Mouse (Mus musculus): ENCODE data around the gene Dcaf4. TPM values are rescaled to one million over a fixed set of nuclear protein-coding genes. Genes with fewer than 3 reads are reported as not detected.
A peak's percentile ranks its signal among the peaks of the same experiment; 100 is the strongest.

Dcaf4 gene
- polyA plus RNA-seq, 1 experiment from 2014 or later = 8.0 TPM

DNA sequence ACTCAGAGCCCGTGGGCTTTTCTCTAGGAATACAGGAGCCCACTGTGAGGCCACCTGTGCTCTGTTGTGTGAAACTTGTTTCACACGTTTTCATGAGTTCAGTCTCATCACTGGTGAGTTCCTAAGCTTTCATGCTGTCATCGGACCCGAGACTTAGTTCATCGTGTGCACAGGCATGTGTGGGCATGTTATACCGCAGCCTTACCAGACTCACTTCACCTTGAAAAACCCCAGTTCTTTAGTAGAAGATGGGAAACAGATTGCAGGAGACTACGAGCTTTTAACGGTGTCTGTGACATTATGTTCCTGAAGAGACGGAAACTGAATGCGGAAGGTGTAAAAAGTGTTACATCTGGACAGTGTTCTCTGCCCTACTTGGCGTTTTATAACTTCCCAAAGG is 15.2 kb downstream of the Dcaf4 start:
- TF ChIP-seq EP300 (IDR thresholded peaks at IDR 0.05; ENCODE audit: low read depth) = no peak
- TF ChIP-seq CTCF (IDR thresholded peaks at IDR 0.05; ENCODE audit: low read depth) = no peak
- H3K9ac ChIP-seq (replicated peaks) = no peak overlapping the region
- H3K36me3 ChIP-seq (replicated peaks; ENCODE audit: insufficient read depth, low read length) = peaks cover 27% of the 10 kb centered on the region
- H3K27me3 ChIP-seq (ENCODE audit: insufficient read depth, low read length) = no peaks in the 10 kb centered on the region
- WGBS (ENCODE audit: insufficient replicate concordance) = 86% methylated on average over 11 of the region's 11 CpGs
- no peak overlapping the region for H3K27ac ChIP-seq (ENCODE audit: low read depth)
- no peak for DNase-seq
- ATAC-seq = no peak
- H3K4me1 ChIP-seq (ENCODE audit: insufficient read depth) = no peaks in the 10 kb centered on the region
- H3K9me3 ChIP-seq (ENCODE audit: low read length) = no peaks in the 10 kb centered on the region
- no peak overlapping the region for H3K4me2 ChIP-seq (ENCODE audit: low read depth, low read length)
- no peak overlapping the region for H3K4me3 ChIP-seq (ENCODE audit: low read depth, low read length)

DNA sequence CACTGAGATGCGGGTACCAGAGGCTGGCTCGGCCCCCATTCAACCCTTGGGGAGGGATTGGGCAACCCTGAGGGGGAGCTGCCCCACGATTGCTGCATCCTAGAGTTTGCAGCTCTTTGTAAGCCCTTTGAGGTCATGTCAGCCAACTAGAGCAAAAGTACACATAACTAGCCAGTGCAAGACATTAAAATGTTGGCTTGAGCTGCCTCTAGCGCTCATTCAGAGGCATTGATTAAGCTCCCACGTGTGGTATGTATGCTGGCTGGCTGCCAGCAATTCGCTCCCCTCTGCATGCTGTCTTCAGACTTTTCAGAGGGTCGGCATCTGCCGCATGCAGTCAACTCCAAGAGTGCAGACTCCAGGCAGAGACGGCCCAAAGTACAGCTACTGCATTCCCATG is 15.8 kb downstream of the Dcaf4 start:
- H3K9me3 ChIP-seq (ENCODE audit: low read length) = no peaks in the 10 kb centered on the region
- peaks cover 29% of the 10 kb centered on the region for H3K36me3 ChIP-seq (replicated peaks; ENCODE audit: insufficient read depth, low read length)
- H3K9ac ChIP-seq (replicated peaks) = no peak overlapping the region
- H3K4me2 ChIP-seq (ENCODE audit: low read depth, low read length) = no peak overlapping the region
- TF ChIP-seq CTCF (IDR thresholded peaks at IDR 0.05; ENCODE audit: low read depth) = no peak
- TF ChIP-seq EP300 (IDR thresholded peaks at IDR 0.05; ENCODE audit: low read depth) = no peak
- H3K4me3 ChIP-seq (ENCODE audit: low read depth, low read length) = no peak overlapping the region
- 77% methylated on average over 9 of the region's 9 CpGs for WGBS (ENCODE audit: insufficient replicate concordance)
- ATAC-seq (no peak), DNase-seq (no peak)
- H3K4me1 ChIP-seq (ENCODE audit: insufficient read depth) = no peaks in the 10 kb centered on the region
- no peak overlapping the region for H3K27ac ChIP-seq (ENCODE audit: low read depth)
- no peaks in the 10 kb centered on the region for H3K27me3 ChIP-seq (ENCODE audit: insufficient read depth, low read length)

- H3K9me3 ChIP-seq (ENCODE audit: low read length) = no peaks in the 10 kb centered on the region
- TF ChIP-seq EP300 (IDR thresholded peaks at IDR 0.05; ENCODE audit: low read depth) (peak; percentile 67; the same call in 1 of the 2 replicates), CTCF (IDR thresholded peaks at IDR 0.05; ENCODE audit: low read depth) (no peak)
- peak; percentile 84 for ATAC-seq
- no peak overlapping the region for H3K9ac ChIP-seq (replicated peaks)
- 71% methylated on average over 7 of the region's 7 CpGs for WGBS (ENCODE audit: insufficient replicate concordance)
- H3K4me1 ChIP-seq (ENCODE audit: insufficient read depth) = peaks cover 5% of the 10 kb centered on the region
- DNase-seq = peak; percentile 37
- peaks cover 46% of the 10 kb centered on the region for H3K36me3 ChIP-seq (replicated peaks; ENCODE audit: insufficient read depth, low read length)
- H3K4me3 ChIP-seq (ENCODE audit: low read depth, low read length) = no peak overlapping the region
- peak overlapping the region; percentile 76 for H3K27ac ChIP-seq (ENCODE audit: low read depth)
- H3K27me3 ChIP-seq (ENCODE audit: insufficient read depth, low read length) = no peaks in the 10 kb centered on the region
- H3K4me2 ChIP-seq (ENCODE audit: low read depth, low read length) = no peak overlapping the region
Observed at GRCm38 (mm10) chr12:83543997-83544396, 23.7 kb downstream of the Dcaf4 start.

DNA sequence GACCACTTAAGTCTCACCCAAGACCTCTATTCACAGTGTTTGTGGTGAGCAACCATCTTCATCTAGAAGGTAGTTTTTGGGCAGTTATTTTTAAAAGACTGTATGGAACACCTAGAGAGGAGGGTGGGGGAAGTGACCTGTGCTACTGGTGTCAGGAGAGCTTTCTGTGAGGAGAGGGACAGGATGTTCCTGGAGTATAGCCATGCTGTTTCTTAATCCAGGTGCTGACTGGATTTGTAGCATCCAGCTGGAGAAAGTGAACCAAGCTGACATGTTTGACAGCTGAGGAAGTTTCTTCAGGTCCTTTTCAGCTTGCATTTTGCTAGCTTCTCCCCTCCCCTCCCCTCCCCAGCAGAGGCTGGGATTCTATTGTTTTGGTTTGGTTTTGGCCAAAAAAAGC is 24.5 kb downstream of the Dcaf4 start:
- H3K9ac ChIP-seq (replicated peaks) = no peak overlapping the region
- ATAC-seq (peak; percentile 43), DNase-seq (no peak)
- H3K4me3 ChIP-seq (ENCODE audit: low read depth, low read length) = no peak overlapping the region
- peak overlapping the region; percentile 76 for H3K27ac ChIP-seq (ENCODE audit: low read depth)
- H3K4me1 ChIP-seq (ENCODE audit: insufficient read depth) = peaks cover 5% of the 10 kb centered on the region
- H3K4me2 ChIP-seq (ENCODE audit: low read depth, low read length) = no peak overlapping the region
- peaks cover 48% of the 10 kb centered on the region for H3K36me3 ChIP-seq (replicated peaks; ENCODE audit: insufficient read depth, low read length)
- H3K27me3 ChIP-seq (ENCODE audit: insufficient read depth, low read length) = no peaks in the 10 kb centered on the region
- TF ChIP-seq CTCF (IDR thresholded peaks at IDR 0.05; ENCODE audit: low read depth) (no peak), EP300 (IDR thresholded peaks at IDR 0.05; ENCODE audit: low read depth) (0 out of 2 replicates have a peak, but pooled peaks have one; percentile 53)
- no peaks in the 10 kb centered on the region for H3K9me3 ChIP-seq (ENCODE audit: low read length)

- WGBS (ENCODE audit: insufficient replicate concordance) = 91% methylated on average over 16 of the region's 16 CpGs
- DNase-seq (no peak), ATAC-seq (no peak)
- no peak overlapping the region for H3K9ac ChIP-seq (replicated peaks)
- no peaks in the 10 kb centered on the region for H3K9me3 ChIP-seq (ENCODE audit: low read length)
- H3K4me1 ChIP-seq (ENCODE audit: insufficient read depth) = no peaks in the 10 kb centered on the region
- no peak for TF ChIP-seq EP300 (IDR thresholded peaks at IDR 0.05; ENCODE audit: low read depth)
- TF ChIP-seq CTCF (IDR thresholded peaks at IDR 0.05; ENCODE audit: low read depth) = no peak
- H3K27me3 ChIP-seq (ENCODE audit: insufficient read depth, low read length) = no peaks in the 10 kb centered on the region
- no peak overlapping the region for H3K4me3 ChIP-seq (ENCODE audit: low read depth, low read length)
- H3K36me3 ChIP-seq (replicated peaks; ENCODE audit: insufficient read depth, low read length) = peaks cover 71% of the 10 kb centered on the region
- no peak overlapping the region for H3K27ac ChIP-seq (ENCODE audit: low read depth)
- no peak overlapping the region for H3K4me2 ChIP-seq (ENCODE audit: low read depth, low read length)
Observed at GRCm38 (mm10) chr12:83551305-83551704, 31.0 kb downstream of the Dcaf4 start.

DNA sequence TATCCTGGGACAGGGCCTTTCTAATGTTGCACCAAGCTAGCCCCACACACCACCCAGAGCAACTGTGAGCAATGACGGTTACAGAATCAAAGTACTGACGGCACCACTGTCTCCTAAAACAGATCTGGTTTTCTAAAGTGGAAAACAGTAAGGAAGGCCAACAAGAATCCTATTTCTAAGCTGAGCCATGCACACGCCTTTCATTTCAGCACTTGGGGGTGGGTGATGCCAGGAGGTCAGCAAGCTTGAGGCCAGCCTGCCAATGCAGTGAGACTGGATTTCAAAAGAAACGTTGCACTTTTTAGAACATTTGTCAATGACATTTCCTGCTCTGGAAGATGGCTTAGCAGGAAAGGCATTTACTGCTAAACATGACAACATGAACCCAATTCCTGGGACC is 33.5 kb downstream of the Dcaf4 start:
- TF ChIP-seq EP300 (IDR thresholded peaks at IDR 0.05; ENCODE audit: low read depth) = no peak
- TF ChIP-seq CTCF (IDR thresholded peaks at IDR 0.05; ENCODE audit: low read depth) = no peak
- Histone ChIP-seq H3K4me3 (ENCODE audit: low read depth, low read length) (no peak overlapping the region), H3K4me1 (ENCODE audit: insufficient read depth) (no peaks in the 10 kb centered on the region), H3K27me3 (ENCODE audit: insufficient read depth, low read length) (no peaks in the 10 kb centered on the region), H3K9me3 (ENCODE audit: low read length) (no peaks in the 10 kb centered on the region), H3K9ac (replicated peaks) (no peak overlapping the region), H3K36me3 (replicated peaks; ENCODE audit: insufficient read depth, low read length) (peaks cover 68% of the 10 kb centered on the region), H3K4me2 (ENCODE audit: low read depth, low read length) (no peak overlapping the region), H3K27ac (ENCODE audit: low read depth) (no peak overlapping the region)
- WGBS (ENCODE audit: insufficient replicate concordance) = 76% methylated on average over 4 of the region's 4 CpGs
- DNase-seq (no peak), ATAC-seq (no peak)

- TF ChIP-seq CTCF (IDR thresholded peaks at IDR 0.05; ENCODE audit: low read depth) = no peak
- TF ChIP-seq EP300 (IDR thresholded peaks at IDR 0.05; ENCODE audit: low read depth) = no peak
Observed at GRCm38 (mm10) chr12:83555605-83556004, 35.3 kb downstream of the Dcaf4 start.

More at GRCm38 (mm10) chr12:83555605-83556004, 35.3 kb downstream of the Dcaf4 start:
- no peak overlapping the region for H3K9ac ChIP-seq (replicated peaks)
- ATAC-seq (no peak), DNase-seq (no peak)
- peaks cover 65% of the 10 kb centered on the region for H3K36me3 ChIP-seq (replicated peaks; ENCODE audit: insufficient read depth, low read length)
- no peaks in the 10 kb centered on the region for H3K27me3 ChIP-seq (ENCODE audit: insufficient read depth, low read length)
- no peaks in the 10 kb centered on the region for H3K4me1 ChIP-seq (ENCODE audit: insufficient read depth)
- H3K4me3 ChIP-seq (ENCODE audit: low read depth, low read length) = no peak overlapping the region
- H3K4me2 ChIP-seq (ENCODE audit: low read depth, low read length) = no peak overlapping the region
- no peaks in the 10 kb centered on the region for H3K9me3 ChIP-seq (ENCODE audit: low read length)
- H3K27ac ChIP-seq (ENCODE audit: low read depth) = no peak overlapping the region
- 44% methylated on average over 9 of the region's 9 CpGs for WGBS (ENCODE audit: insufficient replicate concordance)
